Mouse (Mus musculus) myocyte (in vitro differentiated cells): Measurements from ENCODE around the gene Rapgef2. TPM values are rescaled to one million over a fixed set of nuclear protein-coding genes. Genes with fewer than 3 reads are reported as not detected.

Experiments used
- H3K27me3 ChIP-seq: one replicate; pipeline ENCODE4 v1.6.1; 2011; ENCODE audit not compliant: control insufficient read depth, insufficient read depth, insufficient read length
- H3K36me3 ChIP-seq: one replicate; pipeline ENCODE4 v1.6.1; 2011; ENCODE audit not compliant: control insufficient read depth, insufficient read depth
- H3K4me2 ChIP-seq: one replicate; pipeline ENCODE4 v1.6.1; 2011; ENCODE audit warnings: low read depth, control low read depth
- H3K4me3 ChIP-seq: one replicate; pipeline ENCODE4 v1.5.1; 2011; ENCODE audit warnings: mild to moderate bottlenecking, control low read depth, moderate library complexity
- H3K79me2 ChIP-seq: one replicate; pipeline ENCODE4 v1.6.1; 2011; ENCODE audit not compliant: control insufficient read depth, insufficient read depth
- H3ac ChIP-seq: one replicate; pipeline ENCODE4 v1.6.1; 2011; ENCODE audit not compliant: control insufficient read depth, insufficient read length
- CEBPB ChIP-seq: IDR thresholded peaks from 2 replicates; pipeline ENCODE4 v1.6.1; 2011; ENCODE audit warnings: mild to moderate bottlenecking, moderate library complexity; ENCODE audit not compliant: poor library complexity, insufficient read depth, severe bottlenecking
- E2F4 ChIP-seq: IDR thresholded peaks from one replicate; pipeline ENCODE4 v1.6.1; 2011; ENCODE audit warnings: mild to moderate bottlenecking, control low read depth, moderate library complexity; ENCODE audit not compliant: insufficient read depth
- MAX ChIP-seq: IDR thresholded peaks from one replicate; pipeline ENCODE4 v1.6.1; 2011; ENCODE audit warnings: low read depth, mild to moderate bottlenecking, control low read depth
- MYOD1 ChIP-seq, 3 experiments: IDR thresholded peaks; one replicate each; pipeline ENCODE4 v1.6.1; 2011; ENCODE audit warnings: control low read depth in 2 of 3, low read depth in 2 of 3, mild to moderate bottlenecking in 2 of 3, moderate library complexity in 1 of 3; ENCODE audit not compliant: insufficient read length in 2 of 3, control insufficient read depth in 1 of 3
- MYOG ChIP-seq, 3 experiments: IDR thresholded peaks; one replicate each; pipeline ENCODE4 v1.6.1; 2011; ENCODE audit warnings: control low read depth in 2 of 3, low read depth in 2 of 3, mild to moderate bottlenecking in 2 of 3; ENCODE audit not compliant: insufficient read length in 2 of 3, control insufficient read depth in 1 of 3, insufficient read depth in 1 of 3
- POLR2A ChIP-seq: IDR thresholded peaks from one replicate; pipeline ENCODE4 v1.6.1; 2011; ENCODE audit warnings: low read depth, mild to moderate bottlenecking, control low read depth, moderate library complexity; ENCODE audit not compliant: insufficient read length
- POLR2AphosphoS2 ChIP-seq: IDR thresholded peaks from one replicate; pipeline ENCODE4 v1.6.1; 2011; ENCODE audit warnings: low read depth, control low read depth; ENCODE audit not compliant: insufficient read length
- REST ChIP-seq: IDR thresholded peaks from one replicate; pipeline ENCODE4 v1.6.1; 2011; ENCODE audit warnings: mild to moderate bottlenecking, control low read depth, moderate library complexity; ENCODE audit not compliant: insufficient read depth, insufficient read length
- SRF ChIP-seq: IDR thresholded peaks from one replicate; pipeline ENCODE4 v1.6.1; 2011; ENCODE audit warnings: low read depth; ENCODE audit not compliant: control insufficient read depth, insufficient read length
- TCF12 ChIP-seq: IDR thresholded peaks from one replicate; pipeline ENCODE4 v1.6.1; 2011; ENCODE audit warnings: mild to moderate bottlenecking, control low read depth; ENCODE audit not compliant: poor library complexity, insufficient read depth, severe bottlenecking
- TCF3 ChIP-seq: IDR thresholded peaks from one replicate; pipeline ENCODE4 v1.6.1; 2011; ENCODE audit warnings: low read depth, control low read depth; ENCODE audit not compliant: insufficient read length
- USF1 ChIP-seq: IDR thresholded peaks from one replicate; pipeline ENCODE4 v1.6.1; 2011; ENCODE audit warnings: low read depth, mild to moderate bottlenecking, control low read depth, moderate library complexity
- polyA plus RNA-seq: library from polyadenylated mRNA; unstranded; fragments of >200 nt; fragmentation: generic; extraction: Trizol; gene quantifications from one replicate; pipeline ENCODE4 v1.2.1, GENCODE M21; 2012; ENCODE audit warnings: missing spikeins

Gene Rapgef2
- polyA plus RNA-seq, 1 experiment = 5.8 TPM

DNA sequence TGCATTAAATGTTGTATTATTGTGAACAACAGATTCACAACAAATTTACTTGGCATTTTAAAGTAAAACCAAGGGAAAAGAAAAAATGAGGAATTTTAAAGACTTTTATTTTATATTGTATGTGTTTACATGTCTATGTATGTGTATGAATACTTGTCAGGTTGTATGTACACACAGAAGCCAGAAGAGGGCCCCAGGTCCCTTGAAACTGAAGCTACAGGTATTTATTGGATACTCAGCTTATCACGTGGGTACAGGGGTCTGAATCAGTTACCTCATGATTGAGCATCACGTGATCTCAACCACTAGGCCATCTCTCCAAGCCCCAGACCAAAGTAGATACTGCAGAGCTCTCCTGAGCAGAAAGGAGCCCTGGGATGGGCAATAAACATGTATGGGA is 180.0 kb downstream of the Rapgef2 start:
- H3ac ChIP-seq = no peak overlapping the region
- no peaks in the 10 kb centered on the region for H3K79me2 ChIP-seq
- peaks cover 7% of the 10 kb centered on the region for H3K36me3 ChIP-seq
- TF ChIP-seq CEBPB (no peak), USF1 (no peak), TCF3 (no peak), POLR2AphosphoS2 (no peak), MYOD1 (IDR thresholded peaks at IDR 0.05; ENCODE audit: control insufficient read depth in 1 of 3, insufficient read length in 2 of 3, low read depth in 2 of 3) (no peak), POLR2A (no peak), MAX (no peak), REST (no peak)
- H3K4me2 ChIP-seq = no peak overlapping the region
- H3K4me3 ChIP-seq = no peak overlapping the region
- no peaks in the 10 kb centered on the region for H3K27me3 ChIP-seq

DNA sequence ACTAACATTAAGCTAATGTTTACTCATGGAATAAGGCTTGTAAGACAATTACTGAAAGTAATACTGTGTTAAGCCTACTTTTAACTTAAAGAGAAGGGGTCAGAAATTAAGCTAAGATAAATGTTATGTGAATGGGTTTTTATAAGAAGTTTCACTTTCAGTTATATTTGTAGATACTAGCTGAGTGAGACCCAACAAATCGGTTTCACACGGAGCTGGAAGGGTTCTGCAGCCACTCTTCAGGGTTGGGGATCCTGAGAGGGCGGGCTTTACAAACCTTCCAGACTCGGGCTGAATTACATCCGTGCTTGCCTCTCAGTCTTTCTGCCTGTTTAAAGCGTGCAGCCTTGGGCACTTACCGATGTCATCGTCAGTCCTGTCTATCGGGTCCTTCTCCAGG is 182.7 kb downstream of the Rapgef2 start:
- H3K4me2 ChIP-seq = no peak overlapping the region
- H3ac ChIP-seq = no peak overlapping the region
- H3K36me3 ChIP-seq = peaks cover 9% of the 10 kb centered on the region
- no peak for TF ChIP-seq E2F4
- TF ChIP-seq MYOD1 (IDR thresholded peaks at IDR 0.05; ENCODE audit: control insufficient read depth in 1 of 3, insufficient read length in 2 of 3, low read depth in 2 of 3) = no peak
- no peak for TF ChIP-seq POLR2A
- no peak for TF ChIP-seq MAX
- TF ChIP-seq POLR2AphosphoS2 = no peak
- no peaks in the 10 kb centered on the region for H3K79me2 ChIP-seq
- H3K4me3 ChIP-seq = no peak overlapping the region
- H3K27me3 ChIP-seq = no peaks in the 10 kb centered on the region

DNA sequence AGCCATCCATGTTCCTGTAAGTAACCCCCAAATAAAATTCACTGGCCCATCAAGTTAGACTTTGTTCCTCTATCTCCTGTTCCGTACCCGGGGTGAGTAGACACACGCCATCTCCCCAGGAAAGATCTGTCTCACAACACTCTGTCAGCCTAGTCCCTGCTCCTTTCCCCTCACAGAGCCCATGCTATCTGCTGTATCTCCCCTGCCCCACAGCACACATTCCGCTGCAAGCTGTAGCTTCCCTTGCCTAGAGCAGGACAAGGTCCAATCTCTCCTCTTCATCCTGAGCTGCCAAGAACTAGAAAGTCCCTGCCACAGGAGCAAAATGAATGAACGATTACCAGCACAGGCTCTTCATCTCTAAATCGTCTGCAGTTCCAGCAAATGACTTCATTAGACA is 184.6 kb downstream of the Rapgef2 start:
- Histone ChIP-seq H3K27me3 (no peaks in the 10 kb centered on the region), H3K36me3 (peaks cover 9% of the 10 kb centered on the region), H3K4me2 (no peak overlapping the region), H3K4me3 (no peak overlapping the region), H3K79me2 (no peaks in the 10 kb centered on the region), H3ac (no peak overlapping the region)
- TF ChIP-seq MAX (no peak), TCF12 (no peak), TCF3 (no peak), USF1 (no peak), E2F4 (no peak), MYOD1 (IDR thresholded peaks at IDR 0.05; ENCODE audit: control insufficient read depth in 1 of 3, insufficient read length in 2 of 3, low read depth in 2 of 3) (no peak), REST (no peak), SRF (no peak)

DNA sequence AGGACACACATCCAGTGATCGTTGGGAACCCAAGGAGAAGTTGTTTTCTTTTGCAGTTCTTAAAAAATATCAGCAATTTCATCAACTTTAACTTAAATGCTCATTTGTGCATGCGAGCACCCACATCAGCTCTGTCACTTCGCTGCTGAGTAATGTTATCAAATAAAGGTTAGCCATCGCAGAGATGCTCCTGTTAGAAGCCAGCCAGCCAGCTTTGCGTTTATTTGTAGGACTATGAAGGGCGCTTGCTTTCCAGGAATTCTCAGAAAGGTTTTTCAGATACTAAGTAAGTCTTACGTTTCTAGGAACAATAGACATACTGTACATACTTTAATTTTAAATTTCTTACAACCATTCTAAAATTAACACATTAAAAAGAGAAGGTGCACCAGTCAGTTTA is 185.5 kb downstream of the Rapgef2 start:
- no peaks in the 10 kb centered on the region for H3K27me3 ChIP-seq
- H3ac ChIP-seq = no peak overlapping the region
- H3K4me3 ChIP-seq = no peak overlapping the region
- TF ChIP-seq REST (no peak), MYOD1 (IDR thresholded peaks at IDR 0.05; ENCODE audit: control insufficient read depth in 1 of 3, insufficient read length in 2 of 3, low read depth in 2 of 3) (no peak), MYOG (IDR thresholded peaks at IDR 0.05; ENCODE audit: control insufficient read depth in 1 of 3, insufficient read depth in 1 of 3, insufficient read length in 2 of 3, low read depth in 2 of 3) (no peak), SRF (no peak), POLR2AphosphoS2 (no peak), CEBPB (no peak), TCF3 (no peak), E2F4 (no peak), POLR2A (no peak), TCF12 (no peak), MAX (no peak), USF1 (no peak)
- H3K4me2 ChIP-seq = no peak overlapping the region
- peaks cover 9% of the 10 kb centered on the region for H3K36me3 ChIP-seq
- no peaks in the 10 kb centered on the region for H3K79me2 ChIP-seq

DNA sequence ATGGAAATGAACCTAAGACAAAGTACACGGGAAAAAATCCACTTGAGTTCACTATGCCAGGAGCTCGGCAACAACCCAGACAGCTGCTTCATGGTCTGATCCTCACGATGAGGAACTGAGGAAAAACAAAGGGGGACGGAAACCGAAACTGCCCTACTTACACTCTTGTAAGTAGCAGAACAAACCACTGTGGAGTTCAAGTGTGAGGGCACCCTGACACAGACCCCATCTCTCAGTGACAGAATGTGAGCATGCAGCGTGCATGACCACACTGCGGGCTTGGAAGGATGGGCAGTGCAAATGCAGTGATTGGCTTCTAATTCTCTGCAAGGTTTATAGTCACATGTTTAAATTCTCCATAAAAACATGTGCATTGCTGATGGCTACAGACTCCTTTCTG is 197.2 kb downstream of the Rapgef2 start:
- H3K79me2 ChIP-seq = no peaks in the 10 kb centered on the region
- H3K36me3 ChIP-seq = peaks cover 50% of the 10 kb centered on the region
- no peak overlapping the region for H3ac ChIP-seq
- no peaks in the 10 kb centered on the region for H3K27me3 ChIP-seq
- TF ChIP-seq POLR2AphosphoS2 (no peak), SRF (no peak), E2F4 (no peak), MYOD1 (IDR thresholded peaks at IDR 0.05; ENCODE audit: control insufficient read depth in 1 of 3, insufficient read length in 2 of 3, low read depth in 2 of 3) (no peak), CEBPB (no peak), TCF3 (no peak), MYOG (IDR thresholded peaks at IDR 0.05; ENCODE audit: control insufficient read depth in 1 of 3, insufficient read depth in 1 of 3, insufficient read length in 2 of 3, low read depth in 2 of 3) (no peak), REST (no peak), TCF12 (no peak), MAX (no peak), USF1 (no peak), POLR2A (no peak)
- no peak overlapping the region for H3K4me2 ChIP-seq
- H3K4me3 ChIP-seq = no peak overlapping the region
